Mouse (Mus musculus): ENCODE measurements around the gene Nexmif.

- TF ChIP-seq CTCF (IDR thresholded peaks at IDR 0.05; ENCODE audit: control insufficient read depth, insufficient read depth, low read length) (no peak), POLR2A (IDR thresholded peaks at IDR 0.05; ENCODE audit: borderline replicate concordance, control insufficient read depth, low read depth, low read length) (no peak)
Observed at GRCm38 (mm10) chrX:104200736-104201591, at the start of gene Nexmif.

All from bone marrow, adult 2 months (tissue).